Mouse (Mus musculus) urinary bladder, adult 18-20 months (tissue): ENCODE results near the gene Tjp2.
"Not testable (repeated sequence)": the region's sequence is repeated elsewhere in the genome, so short reads cannot be mapped to it uniquely, and the experiment has no call there.

ENCODE experiments used
- DNase-seq, 2 experiments: peaks; one replicate each; pipeline ENCODE4 v3.0.0; 2022; ENCODE audit warnings: low spot score in 2 of 2, mixed read lengths in 2 of 2

Gene Tjp2

DNA sequence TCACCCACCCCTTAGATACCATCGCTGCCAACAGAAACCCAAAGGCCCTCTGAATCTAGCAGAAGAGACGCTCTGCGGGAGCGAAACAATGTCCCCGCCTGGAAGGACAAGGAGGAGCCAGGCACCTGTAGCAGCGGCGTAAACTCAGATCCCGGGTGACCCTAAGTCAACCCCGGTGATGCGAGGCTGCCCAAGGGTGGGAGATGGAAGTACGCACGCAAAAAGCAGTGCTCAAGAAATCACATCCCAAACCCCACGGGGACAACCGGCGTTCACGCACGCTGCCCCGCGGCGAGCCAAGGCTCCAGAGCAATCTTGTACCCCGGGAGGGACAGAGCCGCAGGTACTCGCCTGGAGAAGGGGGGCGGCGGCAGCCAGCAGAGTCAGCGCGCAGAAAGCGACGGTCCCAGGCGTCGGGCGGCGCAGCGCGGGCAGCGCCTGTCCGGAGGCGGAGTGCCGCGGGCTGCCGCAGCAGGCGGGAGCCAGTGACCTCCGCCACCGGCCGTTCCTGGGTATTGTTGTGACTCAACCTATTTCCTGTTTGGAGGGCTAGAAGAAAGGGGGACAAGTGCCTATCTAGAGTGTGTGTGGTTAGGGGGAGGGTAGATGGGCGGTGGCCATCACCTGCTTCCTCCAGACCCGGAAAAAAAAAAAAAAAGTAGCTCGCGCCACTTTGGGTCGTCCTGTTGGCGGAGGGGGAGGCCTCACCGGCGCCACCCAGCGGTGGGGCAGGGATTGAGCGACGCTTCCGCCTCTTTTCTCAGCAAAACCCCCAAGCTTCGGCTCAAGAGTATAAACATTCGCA lies at the start of gene Tjp2:
Gene Tjp2 (minus strand): TSS at position 531 of the 805 bp plus-strand sequence.
- peak; percentile 71 to 75 for DNase-seq

DNA sequence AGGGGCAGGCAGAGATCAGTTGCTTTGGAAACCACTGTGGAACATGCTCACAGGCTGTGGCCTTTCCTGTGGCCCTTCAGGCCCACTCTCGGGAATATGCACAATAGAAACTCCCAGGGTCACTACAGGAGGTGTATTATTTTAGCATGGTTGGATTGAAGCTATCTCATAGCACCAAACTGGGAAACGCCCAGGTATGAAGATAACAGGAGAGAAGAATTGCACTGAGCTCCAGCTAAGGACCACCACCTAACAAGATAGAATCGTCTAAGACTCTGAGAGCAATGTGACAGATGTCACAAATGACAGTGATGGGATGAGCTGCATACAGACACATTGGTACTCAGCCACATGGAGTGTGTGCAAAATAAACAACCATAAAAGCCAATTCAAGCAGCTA lies 49.5 kb upstream of the Tjp2 start:
- DNase-seq = no peak

DNA sequence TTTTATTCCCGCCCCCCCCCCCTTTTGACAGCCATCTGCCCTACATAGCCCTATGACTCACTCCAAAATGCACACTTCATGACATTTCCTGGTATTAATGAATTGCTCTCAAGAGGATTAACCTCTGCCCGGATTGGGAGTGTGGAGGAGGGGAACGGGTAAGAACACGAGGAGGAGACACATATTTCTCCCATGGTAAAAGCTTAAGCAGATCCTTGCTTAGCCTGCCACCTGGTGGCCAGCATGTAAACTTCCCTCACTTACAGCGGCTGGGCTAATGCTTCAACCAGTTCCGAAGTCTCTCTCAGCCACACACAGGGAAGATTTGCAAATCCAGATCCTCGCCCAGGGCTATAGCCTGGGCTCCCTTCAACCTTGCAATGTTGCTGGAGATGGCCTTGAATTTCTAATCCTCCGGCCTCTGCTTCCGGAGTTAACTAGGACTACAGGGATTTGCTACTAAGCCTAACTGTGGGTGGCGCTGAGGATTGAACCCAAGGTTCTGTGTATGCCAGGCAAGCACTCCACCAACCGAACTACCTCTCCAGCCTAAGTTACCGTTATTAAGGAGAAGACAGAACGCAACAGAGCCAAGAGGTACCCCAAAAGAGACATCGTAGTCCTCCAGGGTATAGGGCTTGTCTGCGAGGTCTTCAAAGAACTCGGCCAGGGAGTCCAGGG lies 47.1 kb upstream of the Tjp2 start:
- DNase-seq = peak; percentile 69 to 76

DNA sequence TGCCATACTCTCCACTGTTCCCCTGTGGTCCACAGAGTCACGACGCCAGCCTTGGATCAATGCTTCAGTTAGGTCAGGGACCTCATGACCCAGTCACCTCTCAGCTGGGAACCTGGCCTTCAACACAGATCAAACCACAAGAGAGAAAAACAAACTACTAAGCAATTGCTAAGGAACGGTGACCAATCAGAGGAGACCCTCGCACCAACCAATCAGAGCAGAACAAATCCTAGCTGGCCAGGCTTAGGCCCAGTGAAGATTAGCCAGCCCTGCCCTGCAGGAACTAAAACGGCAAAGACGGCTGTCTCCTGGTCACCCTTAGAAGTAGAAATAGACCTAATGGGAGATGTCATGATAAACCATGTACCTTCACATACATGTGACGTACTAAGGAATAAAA lies 46.5 kb upstream of the Tjp2 start:
- peak in 1 of 2 experiments; percentile 27 for DNase-seq

DNA sequence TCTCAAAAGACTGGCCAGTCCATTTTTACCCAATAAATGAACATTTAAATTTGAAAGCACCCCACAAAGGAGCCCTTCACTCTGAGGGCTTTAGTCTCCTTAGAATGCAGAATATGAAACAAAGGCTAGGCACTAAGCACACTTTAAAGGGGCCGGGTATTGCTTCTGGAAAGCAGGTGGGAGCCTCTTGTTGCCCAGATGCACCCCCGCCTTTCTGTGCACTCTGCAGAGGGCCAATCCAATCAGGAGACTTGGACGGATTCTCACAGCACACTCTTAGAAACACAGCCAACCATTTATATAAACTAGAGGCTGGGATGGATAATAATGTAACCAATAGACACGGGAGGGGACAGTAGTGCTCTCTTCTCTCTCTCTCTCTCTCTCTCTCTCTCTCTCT lies 43.7 kb upstream of the Tjp2 start:
- DNase-seq = no peak

DNA sequence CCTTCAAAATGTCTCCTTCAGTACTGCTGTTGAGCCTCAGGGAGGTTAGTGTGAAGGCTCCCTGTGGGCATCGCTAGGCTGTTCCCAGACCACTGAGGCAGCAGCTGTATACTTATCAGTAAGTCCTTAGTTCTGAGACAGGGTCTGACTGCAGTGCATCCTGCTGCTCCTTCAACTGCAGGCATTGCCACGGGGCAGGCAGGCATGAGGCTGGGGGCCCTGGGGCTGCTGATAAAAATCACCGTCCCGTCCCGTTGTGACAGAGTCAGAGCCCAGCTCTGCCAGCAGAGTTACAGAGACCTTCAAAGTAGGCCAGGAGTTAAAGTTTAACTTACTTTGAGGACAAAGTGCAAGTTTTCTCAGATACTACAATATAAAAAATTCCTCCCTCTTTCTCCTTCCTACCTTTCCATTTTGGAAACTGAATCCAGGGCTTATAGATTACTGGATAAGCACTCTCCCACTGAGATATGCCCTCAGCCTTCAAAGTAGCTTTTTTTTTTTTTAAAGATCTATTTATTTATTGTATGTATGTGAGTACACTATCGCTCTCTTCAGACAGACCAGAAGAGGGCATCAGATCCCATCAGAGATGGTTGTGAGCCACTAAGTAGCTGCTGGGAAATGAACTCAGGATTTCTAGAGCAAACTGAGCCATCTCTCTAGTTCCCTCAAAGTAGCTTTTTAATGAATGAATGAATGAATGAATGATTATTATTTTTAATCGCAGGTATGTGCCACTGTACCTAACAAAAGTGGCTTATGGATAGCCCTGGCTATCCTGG lies 41.4 kb upstream of the Tjp2 start:
- DNase-seq = no peak

DNA sequence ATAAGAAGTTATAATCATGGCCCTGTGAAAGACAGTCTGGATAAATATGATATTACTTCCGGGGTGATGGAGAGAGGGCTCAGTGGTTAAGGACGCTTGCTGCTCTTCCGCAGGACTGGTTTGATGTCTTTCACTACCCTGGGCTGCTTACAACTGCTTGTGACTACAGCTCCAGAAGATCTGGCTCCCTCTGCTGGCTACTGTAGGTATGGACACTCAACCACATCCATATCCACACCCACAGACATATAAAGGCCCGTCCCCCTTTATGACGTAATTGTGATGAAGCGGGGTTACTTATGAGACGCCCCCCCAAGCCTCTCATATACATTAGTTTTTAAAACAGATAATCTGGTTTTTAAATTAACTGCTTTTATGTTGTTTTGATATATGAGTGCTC lies 40.2 kb upstream of the Tjp2 start:
- peak; percentile 58 to 68 for DNase-seq

DNA sequence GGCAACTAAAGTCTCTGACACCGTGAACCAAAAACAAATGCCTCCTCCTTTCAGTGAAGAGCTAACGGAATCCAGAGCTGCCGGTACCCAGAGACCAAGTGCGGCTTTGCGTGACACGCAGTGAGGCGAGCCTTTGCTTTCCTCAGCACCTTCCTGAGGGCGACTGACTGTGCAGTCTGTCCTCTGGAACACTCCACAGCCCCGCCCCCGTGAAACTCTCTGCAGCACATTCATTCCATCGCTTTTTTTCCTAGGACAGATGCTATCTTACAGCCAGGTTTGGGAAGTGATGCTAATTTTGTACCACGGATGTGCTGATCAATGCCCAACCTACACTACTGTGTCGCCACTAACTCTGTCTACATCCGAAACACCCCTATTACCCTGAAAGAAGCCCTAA lies 37.9 kb upstream of the Tjp2 start:
- no peak for DNase-seq

DNA sequence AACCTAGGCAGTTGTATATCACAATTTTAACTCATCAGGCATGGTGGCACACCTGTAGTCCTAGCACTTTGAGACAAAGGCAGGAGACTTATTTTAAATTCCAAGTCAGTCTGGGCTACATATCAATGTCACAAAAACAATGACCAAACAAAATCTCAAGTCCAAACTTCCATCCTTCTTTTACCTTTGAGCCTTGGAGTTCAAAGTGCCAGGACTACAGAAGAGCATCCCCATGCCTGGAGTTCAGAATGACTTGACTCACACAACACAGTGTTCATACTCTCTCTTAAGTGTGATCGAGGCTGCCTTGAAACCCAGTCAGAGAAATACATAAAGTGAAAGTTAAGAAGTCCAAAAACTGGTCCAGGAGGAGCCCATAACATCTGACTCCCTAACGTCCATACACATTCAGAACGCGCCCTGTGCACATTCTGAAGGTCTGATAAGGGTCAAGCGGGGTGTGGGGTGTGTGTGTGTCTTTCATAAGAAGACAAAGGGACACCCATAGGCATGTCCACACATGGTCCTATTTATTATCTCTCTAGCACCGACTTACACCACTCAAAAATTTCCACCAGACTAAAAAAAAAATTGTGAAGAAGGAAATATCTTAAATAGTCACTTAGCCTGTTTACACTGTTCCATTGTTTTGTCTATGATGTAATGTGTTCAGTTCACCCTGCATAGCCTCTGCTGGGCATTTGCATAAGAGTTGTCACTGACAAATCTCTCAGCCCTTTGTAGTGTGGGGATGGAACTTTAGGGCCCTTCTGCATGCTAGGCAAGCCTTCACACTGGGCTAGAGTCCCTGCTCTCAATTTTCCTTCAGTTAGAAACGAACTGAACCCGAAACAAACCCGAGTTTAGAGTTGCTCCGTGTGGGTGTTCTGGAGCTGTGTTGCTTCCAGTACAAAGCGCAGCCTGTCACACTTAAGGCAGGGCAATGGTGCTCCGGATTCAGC lies 34.8 kb upstream of the Tjp2 start:
- DNase-seq = peak in 1 of 2 experiments; percentile 33

DNA sequence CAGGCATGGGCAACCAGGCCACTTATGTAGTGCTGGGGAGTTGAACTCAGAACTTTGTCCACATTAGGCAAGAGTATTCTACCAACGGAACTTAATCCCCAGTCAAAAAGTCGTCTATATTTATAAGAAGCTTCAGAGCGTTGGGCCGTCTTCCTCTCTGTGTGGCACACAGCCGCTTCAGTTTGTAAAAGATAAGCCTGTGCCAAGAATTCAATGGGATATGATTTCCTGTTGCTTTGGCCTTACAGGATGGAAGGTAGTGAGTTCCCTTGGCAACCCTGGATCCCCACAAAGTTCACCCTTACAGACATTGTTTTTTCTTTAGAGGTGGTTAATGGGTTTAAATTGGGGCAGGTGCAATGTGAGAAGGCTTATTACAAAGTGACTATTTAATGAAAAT lies 33.5 kb upstream of the Tjp2 start:
- no peak for DNase-seq

DNA sequence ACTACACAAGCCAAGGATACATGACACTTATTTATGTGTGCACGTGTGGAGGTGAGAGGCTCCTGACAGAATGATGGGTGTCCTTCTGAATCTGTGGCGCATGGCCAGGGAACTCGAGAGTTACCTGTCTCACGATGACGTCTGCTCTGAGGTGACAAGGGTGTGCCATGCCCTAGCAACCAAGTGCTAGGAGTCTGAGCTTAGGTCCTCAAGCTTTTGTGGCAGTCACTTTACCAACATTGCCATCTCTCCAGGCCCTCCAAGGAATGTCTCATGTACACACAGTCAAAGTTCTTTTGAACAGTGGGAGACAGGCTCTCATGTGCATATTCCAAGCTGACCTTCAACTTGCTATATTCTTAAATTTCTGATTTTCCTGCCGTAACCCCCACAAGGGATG lies 33.1 kb upstream of the Tjp2 start:
- DNase-seq = no peak

DNA sequence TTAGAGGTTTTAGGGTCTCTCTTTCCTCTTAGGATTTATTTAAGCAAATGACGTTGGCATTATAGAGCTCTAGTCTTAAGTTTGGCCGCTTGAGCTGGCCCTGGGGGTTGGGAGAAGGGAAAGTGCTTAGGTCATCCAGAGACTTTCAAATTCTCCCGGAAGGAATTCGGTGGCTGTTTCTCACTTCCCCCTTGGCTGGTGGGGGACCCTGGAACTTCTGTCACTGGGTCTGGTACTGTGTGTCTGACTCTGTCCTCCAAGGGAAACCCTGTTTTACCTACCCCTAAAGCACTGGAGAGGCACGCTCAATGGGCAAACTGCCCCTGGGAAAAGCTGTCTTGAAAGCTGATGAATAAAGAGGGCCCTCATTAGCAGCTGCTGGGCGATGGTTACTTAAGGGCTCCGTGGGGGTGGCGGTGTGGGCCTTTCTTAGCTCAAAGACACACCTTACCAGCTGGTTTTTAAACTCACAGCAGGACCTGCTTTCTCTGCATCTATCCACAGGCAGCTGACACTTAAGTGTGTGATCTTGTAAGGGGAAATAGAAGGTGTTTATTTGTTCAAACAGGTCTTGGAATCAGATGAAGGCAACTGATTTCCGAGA lies 28.9 kb upstream of the Tjp2 start:
- no peak for DNase-seq

DNA sequence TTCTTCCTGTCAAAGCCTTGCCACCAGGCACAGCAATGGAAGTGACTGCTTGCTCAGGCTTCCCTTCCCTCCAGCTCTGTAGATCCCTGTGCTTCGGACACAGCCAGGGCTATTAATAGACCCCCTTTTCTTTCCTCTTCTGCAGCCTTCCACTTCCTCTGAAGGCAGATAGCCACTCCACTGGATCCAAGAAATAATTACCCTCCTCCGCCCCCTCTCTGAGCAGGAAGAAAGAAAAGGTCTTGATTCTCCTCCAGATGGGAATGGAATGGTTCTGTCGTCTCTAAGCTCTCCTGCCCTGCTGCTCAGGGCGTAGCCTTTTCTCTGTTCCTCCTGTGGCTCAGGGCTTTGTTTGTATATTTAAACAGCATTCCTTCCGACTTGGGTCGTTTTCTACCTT lies 27.0 kb upstream of the Tjp2 start:
- DNase-seq = no peak

DNA sequence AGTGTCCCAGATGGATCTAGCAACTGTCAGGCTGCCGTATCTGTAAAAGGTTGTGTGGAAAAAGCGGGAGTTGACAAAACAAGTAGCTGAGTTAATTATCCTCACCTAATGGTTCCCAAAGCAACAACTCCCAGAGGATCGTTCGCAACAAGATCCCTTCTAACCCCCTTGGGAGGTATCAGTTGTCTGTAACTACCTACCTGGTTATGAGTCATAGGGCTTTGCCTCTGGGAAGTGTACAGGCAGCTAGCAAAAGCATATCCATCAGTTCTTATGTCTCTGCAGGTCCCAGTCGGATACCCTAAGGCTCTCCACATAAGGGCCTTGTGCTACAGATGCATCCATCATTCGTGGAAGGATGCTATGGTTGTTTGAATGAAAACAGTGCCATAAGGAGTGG lies 18.5 kb upstream of the Tjp2 start:
- no peak for DNase-seq

DNA sequence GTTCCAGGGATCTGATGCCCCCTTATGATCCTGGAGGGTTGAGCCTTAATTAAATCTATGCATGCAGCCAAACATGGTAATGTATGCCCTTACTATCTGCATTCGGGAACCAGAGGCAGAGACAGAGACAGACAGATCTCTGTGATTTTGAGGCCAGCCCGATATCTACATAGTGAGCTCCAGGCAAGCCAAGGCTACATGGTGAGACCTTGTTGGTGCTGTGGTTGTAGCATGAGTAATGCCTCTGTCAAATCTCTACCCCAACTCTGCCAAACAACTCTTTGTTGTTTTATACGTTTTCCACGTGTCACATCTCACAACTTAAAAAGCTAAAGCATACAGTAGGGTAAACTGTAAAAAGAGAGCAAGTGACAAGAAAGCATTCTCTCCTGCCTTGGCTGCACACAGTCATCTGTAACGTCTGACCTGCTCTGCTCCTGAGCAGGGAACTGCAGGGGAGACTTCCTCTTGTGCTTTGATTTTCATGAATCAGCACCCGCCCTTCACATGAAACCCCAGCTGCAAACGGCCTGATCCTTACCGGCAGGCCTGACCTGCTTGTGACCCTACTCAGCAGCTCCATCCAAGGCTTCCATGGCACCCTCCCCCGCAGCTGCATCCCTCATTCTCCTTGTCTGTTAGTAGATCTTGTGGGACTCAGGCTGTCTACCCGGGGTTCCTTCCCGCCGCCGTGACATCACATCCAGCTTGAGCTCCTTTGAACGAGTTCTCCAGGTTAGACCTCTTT lies 17.1 kb upstream of the Tjp2 start:
- DNase-seq = no peak

DNA sequence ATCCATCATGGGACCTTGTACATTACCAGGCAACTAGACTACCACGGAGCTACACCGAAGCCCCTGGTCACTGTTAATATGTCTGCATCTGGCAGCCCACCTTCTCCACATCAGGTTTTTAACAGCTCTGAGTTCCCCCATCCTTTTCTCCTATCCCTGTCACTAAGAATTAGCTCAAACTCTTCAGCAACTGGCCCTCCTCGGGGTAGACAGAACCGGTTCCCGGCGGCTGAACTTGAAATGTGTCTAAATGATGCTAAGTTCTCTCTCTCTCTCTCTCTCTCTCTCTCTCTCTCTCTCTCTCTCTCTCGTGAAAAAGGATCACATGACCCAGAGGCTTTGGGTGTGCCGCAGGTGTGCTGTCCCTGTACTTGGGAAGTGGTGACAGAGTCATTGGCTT lies 16.4 kb upstream of the Tjp2 start:
- DNase-seq = no peak

DNA sequence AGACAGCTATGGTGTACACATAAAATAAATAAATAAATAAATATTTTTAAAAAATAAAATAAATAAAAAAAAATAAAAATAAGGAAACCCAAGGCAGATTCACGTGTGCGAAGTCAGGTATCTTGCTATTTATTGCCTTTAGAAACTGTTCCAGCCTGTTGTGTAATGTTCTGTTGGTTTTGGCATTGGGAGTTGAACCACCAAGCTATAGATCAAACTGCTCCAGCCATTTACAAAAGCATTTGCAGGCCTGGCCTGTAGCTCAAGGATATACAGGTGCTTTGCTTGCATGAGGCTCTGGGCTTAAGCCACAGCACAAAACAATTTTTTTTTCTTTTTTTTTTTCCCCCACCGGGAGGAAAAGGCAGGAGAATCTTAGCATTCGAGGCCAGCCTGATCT lies 13.2 kb upstream of the Tjp2 start:
- DNase-seq = no peak

DNA sequence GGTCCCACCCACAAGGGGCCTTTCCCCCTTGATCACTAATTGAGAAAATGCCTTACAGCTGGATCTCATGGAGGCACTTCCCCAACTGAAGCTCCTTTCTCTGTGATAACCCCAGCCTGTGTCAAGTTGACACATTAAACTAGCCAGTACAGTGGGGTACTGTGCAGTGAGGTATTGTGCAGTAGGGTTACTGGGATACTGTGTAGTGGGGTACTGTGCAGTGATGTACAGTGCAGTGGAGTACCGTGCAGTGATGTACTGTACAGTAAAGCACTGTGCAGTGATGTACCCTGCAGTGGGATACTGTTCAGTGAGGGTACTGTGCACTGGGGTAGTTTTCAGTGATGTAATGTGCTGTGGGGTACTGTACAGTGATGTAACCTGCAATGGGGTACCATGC lies 7.5 kb upstream of the Tjp2 start:
- not testable (repeated sequence) for DNase-seq

DNA sequence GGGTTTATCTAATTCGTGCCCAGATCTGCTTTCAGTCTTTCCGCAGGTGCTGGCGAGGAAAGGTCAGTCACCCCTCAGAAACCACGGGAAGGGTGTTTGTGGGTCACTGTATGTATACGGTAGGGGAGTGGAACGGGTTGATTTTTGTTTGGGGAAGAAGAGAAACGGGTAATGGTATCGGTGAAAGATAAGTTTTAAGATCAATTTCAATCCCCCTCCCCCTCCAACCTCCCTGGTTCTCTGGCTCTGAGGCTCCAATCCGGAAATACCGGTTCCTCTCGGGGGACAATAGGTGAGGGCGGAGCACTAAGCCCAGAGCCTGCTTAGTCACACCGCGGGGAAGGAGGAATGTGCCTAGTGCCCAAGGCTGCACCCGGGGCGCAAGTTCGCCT lies 471 bp upstream of the Tjp2 start:
- DNase-seq = peak; percentile 43 to 83

DNA sequence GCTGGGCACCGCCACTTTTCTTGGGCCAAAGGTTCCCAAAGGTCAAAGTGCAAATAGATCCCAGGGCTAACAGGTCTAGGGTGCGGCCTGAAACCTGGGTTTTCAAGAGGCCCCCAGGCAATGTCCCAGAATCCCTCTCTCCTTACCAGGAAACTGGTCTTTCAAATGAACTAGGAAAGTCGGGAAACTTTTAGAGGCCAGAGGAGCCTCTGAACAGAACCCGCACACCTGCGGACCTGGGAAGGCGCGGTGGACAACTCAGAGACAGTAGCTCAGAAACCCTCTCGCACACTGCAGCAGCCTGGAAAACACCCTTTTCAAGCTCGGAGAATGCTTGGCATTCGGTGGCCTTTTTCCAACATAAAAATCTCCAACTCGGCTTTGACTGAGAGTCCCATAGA lies 979 bp downstream of the Tjp2 start:
- DNase-seq = peak in 1 of 2 experiments; percentile 28
